8 mouse cellular contexts compared by ENCODE assay signal in the genomic region with DNA sequence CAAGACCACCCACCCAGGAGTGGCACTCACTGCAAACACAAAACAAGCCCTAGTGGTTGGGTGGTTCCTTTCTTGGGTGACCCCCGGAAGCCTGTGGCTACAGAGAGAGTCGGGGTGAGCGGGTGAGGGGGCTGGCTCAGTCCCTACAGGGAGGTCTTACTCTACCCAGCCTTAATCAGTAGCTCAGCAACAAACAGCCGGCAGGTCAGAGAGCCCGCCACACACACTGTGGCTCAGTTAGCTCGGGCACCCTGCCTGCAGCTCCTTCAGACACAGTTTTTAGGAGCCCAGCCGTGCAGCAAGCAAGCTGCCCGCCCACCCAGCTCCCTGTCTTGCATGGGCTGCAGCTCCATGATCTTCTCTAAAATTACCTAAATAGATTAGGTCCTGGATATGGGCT. TPM values are rescaled to one million over a fixed set of nuclear protein-coding genes. Genes with fewer than 3 reads are reported as not detected.
DNase-seq lines count a peak whose midpoint lies in the region; ATAC-seq lines count a peak whose summit lies in the region.

No protein-coding gene starts in this region.

- WGBS in heart, embryonic 11.5 days (ENCODE audit: insufficient replicate concordance): 38% methylated on average over 8 of the region's 8 CpGs
- WGBS in lung, embryonic 16.5 days: 44% methylated on average over 8 of the region's 8 CpGs
- WGBS in embryonic facial prominence, embryonic 13.5 days: 37% methylated on average over 8 of the region's 8 CpGs
- 54% methylated on average over 8 of the region's 8 CpGs for WGBS in liver, embryonic 15.5 days (ENCODE audit: insufficient replicate concordance)

- ATAC-seq in heart, embryonic 11.5 days (replicated peaks; ENCODE audit: insufficient number of reproducible peaks, low FRiP score, low TSS enrichment): no peak
- ATAC-seq in lung, embryonic 16.5 days (ENCODE audit: low read depth): 0 out of 2 replicates have a peak, but pooled peaks have one; percentile 23
- ATAC-seq in embryonic facial prominence, embryonic 13.5 days (ENCODE audit: insufficient number of reproducible peaks, insufficient read depth, low FRiP score, low TSS enrichment, low read depth): 0 out of 2 replicates have a peak, but pooled peaks have one; percentile 64
- no peak for ATAC-seq in liver, embryonic 15.5 days (ENCODE audit: insufficient read depth)

- H3K36me3 ChIP-seq in heart, embryonic 11.5 days (ENCODE audit: control insufficient read depth, insufficient read depth, low read length): no peaks in the 10 kb centered on the region
- no peaks in the 10 kb centered on the region for H3K36me3 ChIP-seq in lung, embryonic 16.5 days (ENCODE audit: control insufficient read depth, insufficient read depth, low read length)
- no peaks in the 10 kb centered on the region for H3K36me3 ChIP-seq in embryonic facial prominence, embryonic 13.5 days
- H3K36me3 ChIP-seq in liver, embryonic 15.5 days (replicated peaks): no peaks in the 10 kb centered on the region

- no peak overlapping the region for H3K4me3 ChIP-seq in heart, embryonic 11.5 days (ENCODE audit: low read depth, low read length)
- H3K4me3 ChIP-seq in lung, embryonic 16.5 days (ENCODE audit: low read length): no peak overlapping the region
- no peak overlapping the region for H3K4me3 ChIP-seq in embryonic facial prominence, embryonic 13.5 days
- H3K4me3 ChIP-seq in liver, embryonic 15.5 days (replicated peaks): no peak overlapping the region

- peak overlapping the region; percentile 70 for H3K27ac ChIP-seq in heart, embryonic 11.5 days (ENCODE audit: low read depth, low read length)
- H3K27ac ChIP-seq in lung, embryonic 16.5 days (ENCODE audit: low read length): peak overlapping the region; percentile 63
- H3K27ac ChIP-seq in embryonic facial prominence, embryonic 13.5 days: no peak overlapping the region
- H3K27ac ChIP-seq in liver, embryonic 15.5 days (replicated peaks): peak overlapping the region; percentile 38; the same call in 1 of the 2 replicates

- H3K9ac ChIP-seq in heart, embryonic 11.5 days (ENCODE audit: low read depth, low read length): no peak overlapping the region
- H3K9ac ChIP-seq in lung, embryonic 16.5 days (ENCODE audit: low read length): peak overlapping the region; percentile 12; the same call in 1 of the 2 replicates
- no peak overlapping the region for H3K9ac ChIP-seq in embryonic facial prominence, embryonic 13.5 days
- H3K9ac ChIP-seq in liver, embryonic 15.5 days: no peak overlapping the region

- H3K27me3 ChIP-seq in heart, embryonic 11.5 days (ENCODE audit: control insufficient read depth, insufficient read depth, low read length): no peaks in the 10 kb centered on the region
- H3K27me3 ChIP-seq in lung, embryonic 16.5 days (ENCODE audit: control insufficient read depth, insufficient read depth, low read depth, low read length): no peaks in the 10 kb centered on the region
- H3K27me3 ChIP-seq in embryonic facial prominence, embryonic 13.5 days: peaks cover 2% of the 10 kb centered on the region; the same call in 1 of the 2 replicates
- H3K27me3 ChIP-seq in liver, embryonic 15.5 days: no peaks in the 10 kb centered on the region

- H3K4me1 ChIP-seq in heart, embryonic 11.5 days (ENCODE audit: control insufficient read depth, insufficient read depth, low read length): peaks cover 22% of the 10 kb centered on the region
- peaks cover 9% of the 10 kb centered on the region for H3K4me1 ChIP-seq in lung, embryonic 16.5 days (replicated peaks; ENCODE audit: control insufficient read depth, insufficient read depth, low read length)
- peaks cover 15% of the 10 kb centered on the region for H3K4me1 ChIP-seq in embryonic facial prominence, embryonic 13.5 days
- H3K4me1 ChIP-seq in liver, embryonic 15.5 days (replicated peaks): peaks cover 8% of the 10 kb centered on the region; the same call in 1 of the 2 replicates

- intact Hi-C loops in heart, postnatal 25 days (cut with DNase I): no loop called here

- no peak for DNase-seq in heart, postnatal 25 days (ENCODE audit: low spot score)
- no peak for DNase-seq in lung, postnatal 10 days
- DNase-seq in cerebellum, adult 18-20 months: no peak
- no peak for DNase-seq in embryo, embryonic 9.5 days (ENCODE audit: extremely low spot score)

- H3K4me2 ChIP-seq in heart, embryonic 11.5 days: no peak overlapping the region
- no peak overlapping the region for H3K4me2 ChIP-seq in lung, embryonic 16.5 days (ENCODE audit: low read depth, low read length)
- 0 out of 2 replicates have a peak overlapping the region, but pooled peaks have one; percentile 2 for H3K4me2 ChIP-seq in embryonic facial prominence, embryonic 13.5 days
- H3K4me2 ChIP-seq in liver, embryonic 15.5 days: no peak overlapping the region

- no peaks in the 10 kb centered on the region for H3K9me3 ChIP-seq in heart, embryonic 11.5 days (replicated peaks; ENCODE audit: control insufficient read depth, low read length)
- no peaks in the 10 kb centered on the region for H3K9me3 ChIP-seq in lung, embryonic 16.5 days (ENCODE audit: control insufficient read depth, low read length)
- no peaks in the 10 kb centered on the region for H3K9me3 ChIP-seq in embryonic facial prominence, embryonic 13.5 days
- H3K9me3 ChIP-seq in liver, embryonic 15.5 days (replicated peaks): no peaks in the 10 kb centered on the region

RNA-seq across cellular contexts. Expression of a gene that starts 33.9 kb away (rescaled TPM):
- 149 and 177 TPM in 2 replicates for polyA plus RNA-seq in heart, embryonic 11.5 days (2014; fragmentation: Nextera tagmentation; extraction: Ambion mirVana)
- 10 to 100 TPM; 58.9 to 64.6 TPM for total RNA-seq in heart, postnatal 25 days (2021)
- 177 and 188 TPM in 2 replicates for polyA plus RNA-seq in lung, embryonic 16.5 days (2015; fragmentation: Nextera tagmentation; extraction: Ambion mirVana)
- 135 and 138 TPM in 2 replicates for polyA plus RNA-seq in embryonic facial prominence, embryonic 13.5 days (2015; fragmentation: Nextera tagmentation; extraction: Ambion mirVana)
- polyA plus RNA-seq in liver, embryonic 15.5 days (2015; fragmentation: Nextera tagmentation; extraction: Ambion mirVana): 64.4 and 69.4 TPM in 2 replicates

Comparison
In these comparisons a context has a peak if more than half of its experiments do, and no peak if none do; other contexts are left out.
1. ATAC-seq: peak in lung, embryonic 16.5 days (single experiment) and embryonic facial prominence, embryonic 13.5 days (single experiment); none in heart, embryonic 11.5 days (single experiment) and liver, embryonic 15.5 days (single experiment).